Mouse (Mus musculus): ENCODE measurements around the gene Per1. TPM values are rescaled to one million over a fixed set of nuclear protein-coding genes. Genes with fewer than 3 reads are reported as not detected.

Gene Per1
- polyA plus RNA-seq, 1 experiment = 42.3 TPM

DNA sequence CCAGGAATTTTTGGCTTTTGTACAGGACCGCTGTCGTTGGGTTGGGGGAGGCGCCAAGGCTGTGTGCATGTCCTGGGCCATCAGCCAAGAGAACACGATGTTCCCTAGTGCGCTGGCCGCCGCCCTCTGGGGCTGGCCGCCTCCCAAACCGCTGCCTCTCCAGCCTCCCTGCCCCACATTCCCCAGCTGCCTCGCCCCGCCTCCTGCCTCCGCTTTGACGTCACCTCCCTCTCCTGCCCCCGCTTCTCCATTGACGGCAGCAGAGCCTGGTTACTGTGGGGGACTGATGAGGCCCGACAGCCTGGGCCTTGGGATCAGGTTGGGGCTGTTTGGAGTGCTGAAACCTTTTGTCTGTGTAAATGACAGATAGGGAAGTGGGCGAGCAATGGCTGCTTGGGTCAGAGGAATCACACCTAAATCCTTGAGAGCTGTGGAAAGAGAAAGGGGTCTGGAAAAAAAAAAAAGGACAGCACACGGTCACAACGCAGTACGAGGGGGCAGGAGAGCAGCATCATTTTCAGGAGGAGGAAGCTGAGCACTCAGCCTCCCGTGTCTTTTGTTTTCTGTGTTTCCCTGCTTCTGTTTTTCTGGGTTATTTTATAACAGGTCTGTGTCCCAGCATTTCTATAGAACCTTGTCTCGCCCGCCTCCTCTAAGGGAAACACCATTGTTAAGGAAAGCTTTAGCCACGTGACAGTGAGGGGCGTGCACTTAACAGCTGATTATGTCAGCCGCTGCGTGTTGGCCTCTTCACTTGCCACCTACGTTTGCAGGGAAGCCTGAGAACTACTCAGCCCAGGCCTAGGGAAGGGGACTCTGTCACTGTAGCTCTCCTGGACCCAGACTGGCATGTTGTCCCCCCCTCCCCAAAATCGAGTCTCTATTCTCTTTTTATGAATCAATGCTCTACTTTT lies 2.2 kb downstream of the Per1 start:
- peaks cover 92% of the 10 kb centered on the region for H3K4me1 ChIP-seq

DNA sequence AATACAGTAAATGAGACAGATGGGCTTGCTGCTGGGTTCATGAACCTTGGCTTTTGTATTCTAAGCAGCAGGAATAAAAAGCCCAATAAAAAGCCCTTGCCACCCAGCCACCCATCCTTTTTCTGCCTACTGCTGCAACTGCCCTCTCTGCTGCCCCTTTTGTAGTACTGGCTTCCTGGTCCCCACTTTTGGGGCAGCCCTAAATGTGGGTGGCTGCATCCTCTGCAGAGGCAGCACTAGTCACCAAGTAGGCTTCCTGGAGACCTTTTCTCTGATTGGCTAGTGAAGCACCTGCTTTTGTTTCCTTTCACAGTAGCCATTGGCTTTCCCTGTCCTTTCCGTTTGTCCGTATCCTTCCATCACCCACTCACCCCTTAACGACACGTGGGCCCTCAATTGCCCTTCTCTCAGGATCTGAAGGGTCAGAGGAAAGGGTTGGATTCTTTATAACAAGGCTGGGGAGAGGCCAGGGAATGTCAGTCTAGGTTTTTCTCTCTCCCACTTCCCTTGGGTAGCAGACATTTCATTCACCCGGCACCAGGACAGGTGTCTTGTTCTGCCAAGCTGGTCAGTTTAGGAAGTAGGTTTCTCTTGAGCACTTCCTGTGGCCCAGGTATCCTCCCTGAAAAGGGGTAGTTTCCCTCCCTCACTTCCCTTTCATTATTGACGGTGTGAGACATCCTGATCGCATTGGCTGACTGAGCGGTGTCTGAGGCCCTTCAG lies 3.2 kb downstream of the Per1 start:
- H3K4me3 ChIP-seq (replicated peaks) = peak overlapping the region; percentile 93
- peaks cover 92% of the 10 kb centered on the region for H3K4me1 ChIP-seq
- H3K27me3 ChIP-seq (replicated peaks) = no peaks in the 10 kb centered on the region
- no peaks in the 10 kb centered on the region for H3K9me3 ChIP-seq
- H3K36me3 ChIP-seq (replicated peaks; ENCODE audit: low read length) = peaks cover 32% of the 10 kb centered on the region
- no peak for TF ChIP-seq GATA1 (IDR thresholded peaks at IDR 0.05; ENCODE audit: borderline replicate concordance, low read length)
- TF ChIP-seq FLI1 (IDR thresholded peaks at IDR 0.05; ENCODE audit: low read length) = no peak

More for the DNA sequence above, 2.2 kb downstream of the Per1 start:
- peaks cover 30% of the 10 kb centered on the region for H3K36me3 ChIP-seq (replicated peaks; ENCODE audit: low read length)
- TF ChIP-seq FLI1 (IDR thresholded peaks at IDR 0.05; ENCODE audit: low read length) = no peak
- no peak for TF ChIP-seq GATA1 (IDR thresholded peaks at IDR 0.05; ENCODE audit: borderline replicate concordance, low read length)
- peak overlapping the region; percentile 93 for H3K4me3 ChIP-seq (replicated peaks)
- no peaks in the 10 kb centered on the region for H3K9me3 ChIP-seq
- H3K27me3 ChIP-seq (replicated peaks) = no peaks in the 10 kb centered on the region

DNA sequence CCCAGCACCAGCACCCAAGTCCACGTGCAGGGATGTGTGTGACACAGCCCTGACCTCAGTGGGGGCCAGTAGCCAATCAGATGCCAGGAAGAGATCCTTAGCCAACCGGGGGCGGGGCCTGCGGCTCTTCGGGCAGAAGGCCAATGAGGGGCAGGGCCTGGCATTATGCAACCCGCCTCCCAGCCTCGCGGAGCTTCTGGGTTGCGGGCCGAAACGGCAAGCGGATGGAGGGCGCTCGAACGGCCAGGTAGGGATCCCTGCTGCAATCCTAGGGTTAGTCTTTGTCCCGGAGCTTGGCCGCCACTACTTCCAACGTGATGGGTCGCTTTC lies 3.7 kb downstream of the Per1 start:
- peaks cover 93% of the 10 kb centered on the region for H3K4me1 ChIP-seq

DNA sequence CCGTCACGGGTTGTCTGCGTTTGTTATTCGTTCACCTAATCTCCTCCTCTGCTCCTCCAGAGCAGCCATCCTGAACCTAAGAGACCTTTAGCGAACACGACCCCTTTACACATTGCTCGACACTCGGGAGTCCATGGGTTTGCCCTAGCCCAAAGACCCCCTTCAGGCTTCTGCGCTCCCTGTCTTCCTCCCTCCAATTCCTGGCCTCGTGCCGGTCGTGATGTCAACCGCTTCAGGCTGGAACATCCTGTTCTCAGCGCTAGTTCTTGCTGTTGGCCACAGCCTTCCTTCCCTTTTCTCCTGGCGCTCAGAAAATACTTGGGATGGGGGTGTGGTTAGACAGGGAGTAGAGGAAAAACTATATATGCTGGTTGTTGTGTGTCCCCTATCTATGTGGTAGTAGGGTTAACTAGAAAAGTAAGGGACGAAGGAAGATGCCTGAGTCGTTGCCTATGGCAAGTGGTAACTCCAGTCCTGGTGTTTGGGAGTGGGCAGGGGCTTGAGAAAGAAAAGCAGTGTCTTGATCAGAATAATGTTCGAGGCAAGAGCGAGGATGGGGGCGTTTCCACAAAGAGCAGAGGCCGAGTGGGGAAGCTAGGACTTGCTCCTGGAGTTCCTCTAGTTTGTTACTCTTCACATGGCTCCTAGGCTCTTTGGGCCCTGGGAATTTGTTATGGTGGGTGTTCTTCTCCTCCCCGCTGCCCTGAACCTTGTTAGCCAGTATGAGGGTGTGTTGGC lies 4.3 kb downstream of the Per1 start:
- Histone ChIP-seq H3K27me3 (replicated peaks) (no peaks in the 10 kb centered on the region), H3K36me3 (replicated peaks; ENCODE audit: low read length) (peaks cover 44% of the 10 kb centered on the region), H3K4me1 (peaks cover 93% of the 10 kb centered on the region), H3K4me3 (replicated peaks) (peak overlapping the region; percentile 93), H3K9me3 (no peaks in the 10 kb centered on the region)
- no peak for TF ChIP-seq FLI1 (IDR thresholded peaks at IDR 0.05; ENCODE audit: low read length)
- no peak for TF ChIP-seq GATA1 (IDR thresholded peaks at IDR 0.05; ENCODE audit: borderline replicate concordance, low read length)

More for the DNA sequence above, 3.7 kb downstream of the Per1 start:
- H3K36me3 ChIP-seq (replicated peaks; ENCODE audit: low read length) = peaks cover 37% of the 10 kb centered on the region
- TF ChIP-seq FLI1 (IDR thresholded peaks at IDR 0.05; ENCODE audit: low read length) (no peak), GATA1 (IDR thresholded peaks at IDR 0.05; ENCODE audit: borderline replicate concordance, low read length) (no peak)
- H3K27me3 ChIP-seq (replicated peaks) = no peaks in the 10 kb centered on the region
- peak overlapping the region; percentile 93 for H3K4me3 ChIP-seq (replicated peaks)
- H3K9me3 ChIP-seq = no peaks in the 10 kb centered on the region

DNA sequence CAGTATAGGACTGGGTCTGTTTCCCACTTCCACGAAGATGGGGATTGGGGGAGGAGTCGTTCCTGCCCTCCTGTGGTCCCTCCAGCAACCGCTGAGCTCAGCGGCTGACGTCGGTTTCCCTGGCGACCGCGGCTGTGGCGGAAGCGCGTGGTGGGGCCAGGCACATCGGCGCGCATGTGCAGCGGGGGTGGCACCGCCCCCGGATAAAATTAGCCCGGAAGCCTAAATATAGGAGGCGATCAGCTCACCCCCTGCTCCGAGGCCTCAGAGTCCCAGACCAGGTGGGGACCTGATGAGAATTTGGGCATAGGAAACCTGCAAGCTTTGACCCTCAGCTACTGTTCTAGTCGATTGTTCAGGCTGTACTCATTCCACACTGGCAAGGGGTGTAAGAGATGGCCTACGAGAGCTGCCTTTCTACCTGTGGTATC lies 4.9 kb downstream of the Per1 start:
- Histone ChIP-seq H3K4me3 (replicated peaks) (peak overlapping the region; percentile 93), H3K36me3 (replicated peaks; ENCODE audit: low read length) (peaks cover 49% of the 10 kb centered on the region), H3K4me1 (peaks cover 96% of the 10 kb centered on the region), H3K9me3 (no peaks in the 10 kb centered on the region), H3K27me3 (replicated peaks) (no peaks in the 10 kb centered on the region)
- no peak for TF ChIP-seq GATA1 (IDR thresholded peaks at IDR 0.05; ENCODE audit: borderline replicate concordance, low read length)
- peak; percentile 24; the same call in 1 of the 2 replicates for TF ChIP-seq FLI1 (IDR thresholded peaks at IDR 0.05; ENCODE audit: low read length)

DNA sequence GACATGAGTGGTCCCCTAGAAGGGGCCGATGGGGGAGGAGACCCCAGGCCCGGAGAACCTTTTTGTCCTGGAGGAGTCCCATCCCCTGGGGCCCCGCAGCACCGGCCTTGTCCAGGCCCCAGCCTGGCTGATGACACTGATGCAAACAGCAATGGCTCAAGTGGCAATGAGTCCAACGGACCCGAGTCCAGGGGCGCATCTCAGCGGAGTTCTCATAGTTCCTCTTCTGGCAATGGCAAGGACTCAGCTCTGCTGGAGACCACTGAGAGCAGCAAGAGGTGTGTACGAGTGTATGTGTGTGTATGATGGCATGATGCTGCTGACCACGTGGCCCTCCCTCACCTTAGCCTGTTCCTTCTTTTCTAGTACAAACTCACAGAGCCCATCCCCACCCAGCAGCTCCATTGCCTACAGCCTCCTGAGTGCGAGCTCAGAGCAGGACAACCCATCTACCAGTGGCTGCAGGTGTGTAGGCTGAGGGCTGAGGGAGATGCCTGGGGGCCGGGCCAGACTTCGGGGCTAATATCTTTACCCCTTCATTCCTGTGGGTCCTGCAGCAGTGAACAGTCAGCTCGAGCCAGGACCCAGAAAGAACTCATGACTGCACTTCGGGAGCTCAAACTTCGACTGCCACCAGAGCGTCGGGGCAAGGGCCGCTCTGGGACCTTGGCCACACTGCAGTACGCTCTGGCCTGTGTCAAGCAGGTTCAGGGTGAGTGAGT lies 5.8 kb downstream of the Per1 start:
- TF ChIP-seq FLI1 (IDR thresholded peaks at IDR 0.05; ENCODE audit: low read length) (no peak), GATA1 (IDR thresholded peaks at IDR 0.05; ENCODE audit: borderline replicate concordance, low read length) (no peak)
- peak overlapping the region; percentile 93 for H3K4me3 ChIP-seq (replicated peaks)
- H3K27me3 ChIP-seq (replicated peaks) = no peaks in the 10 kb centered on the region
- H3K4me1 ChIP-seq = peaks cover 96% of the 10 kb centered on the region
- peaks cover 58% of the 10 kb centered on the region for H3K36me3 ChIP-seq (replicated peaks; ENCODE audit: low read length)
- no peaks in the 10 kb centered on the region for H3K9me3 ChIP-seq

DNA sequence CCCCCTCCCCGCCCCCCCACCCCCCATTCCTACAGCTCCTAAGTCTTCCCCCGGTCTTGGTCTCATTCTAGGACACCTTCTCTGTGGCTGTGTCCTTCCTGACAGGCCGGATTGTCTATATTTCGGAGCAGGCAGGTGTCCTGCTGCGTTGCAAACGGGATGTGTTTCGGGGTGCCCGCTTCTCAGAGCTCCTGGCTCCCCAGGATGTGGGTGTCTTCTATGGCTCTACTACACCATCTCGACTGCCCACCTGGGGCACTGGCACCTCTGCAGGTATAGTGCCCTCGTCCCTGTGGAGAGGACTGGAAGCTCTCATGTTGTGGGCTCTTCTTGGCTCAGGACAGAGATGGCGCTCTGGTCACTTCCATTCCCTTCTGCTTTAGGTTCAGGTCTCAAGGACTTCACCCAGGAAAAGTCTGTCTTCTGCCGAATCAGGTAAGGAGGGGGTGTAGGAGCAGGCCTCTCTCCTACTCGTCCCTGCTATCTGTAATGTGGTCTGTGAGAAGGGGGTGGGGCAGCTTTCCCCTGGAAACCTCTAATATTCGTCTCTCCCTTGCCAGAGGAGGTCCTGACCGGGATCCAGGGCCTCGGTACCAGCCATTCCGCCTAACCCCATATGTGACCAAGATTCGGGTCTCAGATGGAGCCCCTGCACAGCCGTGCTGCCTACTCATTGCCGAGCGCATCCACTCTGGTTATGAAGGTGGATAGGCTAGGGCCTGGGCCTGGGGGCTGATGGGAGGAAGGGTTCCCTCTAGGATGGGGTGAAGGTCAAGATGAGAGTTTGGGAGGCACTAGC lies 6.8 kb downstream of the Per1 start:
- Histone ChIP-seq H3K36me3 (replicated peaks; ENCODE audit: low read length) (peaks cover 68% of the 10 kb centered on the region), H3K9me3 (no peaks in the 10 kb centered on the region), H3K4me3 (replicated peaks) (peak overlapping the region; percentile 67), H3K27me3 (replicated peaks) (no peaks in the 10 kb centered on the region), H3K4me1 (peaks cover 94% of the 10 kb centered on the region)
- TF ChIP-seq GATA1 (IDR thresholded peaks at IDR 0.05; ENCODE audit: borderline replicate concordance, low read length) = no peak
- TF ChIP-seq FLI1 (IDR thresholded peaks at IDR 0.05; ENCODE audit: low read length) = no peak

DNA sequence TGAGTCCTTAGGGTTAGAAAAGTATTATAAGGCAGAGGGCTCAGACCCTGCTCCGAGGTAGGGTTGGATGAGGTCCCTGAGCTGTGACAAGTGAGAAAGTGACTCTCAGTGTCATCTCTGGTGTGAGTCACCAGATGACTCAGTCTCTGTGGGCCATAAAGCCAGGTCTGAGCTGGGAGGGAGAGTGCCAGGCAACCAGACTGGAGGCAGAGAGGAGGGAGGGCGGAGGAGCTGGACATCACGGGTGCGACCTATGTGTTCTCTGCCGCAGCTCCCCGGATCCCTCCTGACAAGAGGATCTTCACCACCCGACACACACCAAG lies 7.3 kb downstream of the Per1 start:
- peaks cover 92% of the 10 kb centered on the region for H3K4me1 ChIP-seq
- H3K36me3 ChIP-seq (replicated peaks; ENCODE audit: low read length) = peaks cover 74% of the 10 kb centered on the region
- no peaks in the 10 kb centered on the region for H3K27me3 ChIP-seq (replicated peaks)
- TF ChIP-seq FLI1 (IDR thresholded peaks at IDR 0.05; ENCODE audit: low read length) = no peak
- TF ChIP-seq GATA1 (IDR thresholded peaks at IDR 0.05; ENCODE audit: borderline replicate concordance, low read length) = no peak
- H3K4me3 ChIP-seq (replicated peaks) = peak overlapping the region; percentile 67
- no peaks in the 10 kb centered on the region for H3K9me3 ChIP-seq
